Mouse (Mus musculus): Measurements from ENCODE around the gene Lamtor5. TPM values are rescaled to one million over a fixed set of nuclear protein-coding genes. Genes with fewer than 3 reads are reported as not detected.

The Lamtor5 gene
- polyA plus RNA-seq, 1 experiment from 2014 or later: 206 TPM

GRCm38 (mm10) chr3:107249042-107249441 is 29.6 kb upstream of the Lamtor5 start:
- Histone ChIP-seq H3K27ac (ENCODE audit: low read depth, low read length) (no peak overlapping the region), H3K9ac (ENCODE audit: low read depth, low read length) (no peak overlapping the region), H3K27me3 (replicated peaks; ENCODE audit: control insufficient read depth, insufficient read depth, low read length) (no peaks in the 10 kb centered on the region), H3K4me1 (replicated peaks; ENCODE audit: control insufficient read depth, insufficient read depth, low read length) (no peaks in the 10 kb centered on the region), H3K4me2 (replicated peaks; ENCODE audit: low read depth) (no peak overlapping the region), H3K4me3 (ENCODE audit: low read depth, low read length) (no peak overlapping the region), H3K9me3 (ENCODE audit: control insufficient read depth) (no peaks in the 10 kb centered on the region), H3K36me3 (ENCODE audit: control insufficient read depth, insufficient read depth) (no peaks in the 10 kb centered on the region)
- WGBS: 39% methylated on average over 3 of the region's 3 CpGs
- 0 out of 2 replicates have a peak, but pooled peaks have one; percentile 54 for ATAC-seq
- no peak for TF ChIP-seq CTCF (IDR thresholded peaks at IDR 0.05; ENCODE audit: low read depth)

GRCm38 (mm10) chr3:107250320-107250719 is 28.3 kb upstream of the Lamtor5 start:
- H3K4me1 ChIP-seq (replicated peaks; ENCODE audit: control insufficient read depth, insufficient read depth, low read length): no peaks in the 10 kb centered on the region
- 10% methylated on average over 2 of the region's 2 CpGs for WGBS
- H3K9me3 ChIP-seq (ENCODE audit: control insufficient read depth): no peaks in the 10 kb centered on the region
- H3K36me3 ChIP-seq (ENCODE audit: control insufficient read depth, insufficient read depth): no peaks in the 10 kb centered on the region
- H3K9ac ChIP-seq (ENCODE audit: low read depth, low read length): no peak overlapping the region
- no peak overlapping the region for H3K4me2 ChIP-seq (replicated peaks; ENCODE audit: low read depth)
- no peak for ATAC-seq
- H3K4me3 ChIP-seq (ENCODE audit: low read depth, low read length): no peak overlapping the region
- no peak for TF ChIP-seq CTCF (IDR thresholded peaks at IDR 0.05; ENCODE audit: low read depth)
- H3K27ac ChIP-seq (ENCODE audit: low read depth, low read length): no peak overlapping the region
- H3K27me3 ChIP-seq (replicated peaks; ENCODE audit: control insufficient read depth, insufficient read depth, low read length): no peaks in the 10 kb centered on the region

- no peak overlapping the region for H3K27ac ChIP-seq (ENCODE audit: low read depth, low read length)
- 55% methylated on average over 4 of the region's 4 CpGs for WGBS
These were observed 26.6 kb upstream of the Lamtor5 start for GRCm38 (mm10) chr3:107252035-107252434.

GRCm38 (mm10) chr3:107253925-107254324 is 24.7 kb upstream of the Lamtor5 start:
- Histone ChIP-seq H3K27me3 (replicated peaks; ENCODE audit: control insufficient read depth, insufficient read depth, low read length) (no peaks in the 10 kb centered on the region), H3K9me3 (ENCODE audit: control insufficient read depth) (no peaks in the 10 kb centered on the region), H3K4me2 (replicated peaks; ENCODE audit: low read depth) (no peak overlapping the region), H3K4me3 (ENCODE audit: low read depth, low read length) (no peak overlapping the region), H3K4me1 (replicated peaks; ENCODE audit: control insufficient read depth, insufficient read depth, low read length) (no peaks in the 10 kb centered on the region), H3K27ac (ENCODE audit: low read depth, low read length) (no peak overlapping the region), H3K9ac (ENCODE audit: low read depth, low read length) (no peak overlapping the region), H3K36me3 (ENCODE audit: control insufficient read depth, insufficient read depth) (no peaks in the 10 kb centered on the region)
- TF ChIP-seq CTCF (IDR thresholded peaks at IDR 0.05; ENCODE audit: low read depth): no peak
- WGBS: 59% methylated on average over 5 of the region's 5 CpGs
- no peak for ATAC-seq

More at GRCm38 (mm10) chr3:107252035-107252434, 26.6 kb upstream of the Lamtor5 start:
- Histone ChIP-seq H3K9me3 (ENCODE audit: control insufficient read depth) (no peaks in the 10 kb centered on the region), H3K4me3 (ENCODE audit: low read depth, low read length) (no peak overlapping the region), H3K9ac (ENCODE audit: low read depth, low read length) (no peak overlapping the region), H3K27me3 (replicated peaks; ENCODE audit: control insufficient read depth, insufficient read depth, low read length) (no peaks in the 10 kb centered on the region), H3K4me1 (replicated peaks; ENCODE audit: control insufficient read depth, insufficient read depth, low read length) (no peaks in the 10 kb centered on the region), H3K36me3 (ENCODE audit: control insufficient read depth, insufficient read depth) (no peaks in the 10 kb centered on the region), H3K4me2 (replicated peaks; ENCODE audit: low read depth) (no peak overlapping the region)
- ATAC-seq: no peak
- no peak for TF ChIP-seq CTCF (IDR thresholded peaks at IDR 0.05; ENCODE audit: low read depth)

DNA sequence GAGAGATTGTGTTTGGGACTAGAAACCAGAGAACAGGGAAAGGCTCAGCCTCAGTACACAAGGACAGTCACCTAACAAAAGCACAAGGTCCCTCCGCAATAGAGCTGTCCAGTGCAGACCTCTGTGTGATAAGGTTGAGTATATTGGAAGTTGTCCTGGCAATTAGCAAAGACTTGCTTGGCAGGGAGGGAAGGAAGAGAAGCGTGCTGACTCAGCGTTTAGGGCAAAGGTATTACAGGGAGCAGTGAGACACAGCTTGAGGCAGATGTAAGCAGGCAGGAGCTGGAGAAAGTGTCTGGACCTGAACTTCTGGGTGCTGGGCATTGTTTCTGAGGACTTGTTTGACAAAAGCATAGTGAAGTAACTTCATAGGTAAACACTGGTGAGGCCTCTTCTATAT is 22.7 kb upstream of the Lamtor5 start:
- TF ChIP-seq CTCF (IDR thresholded peaks at IDR 0.05; ENCODE audit: low read depth): no peak
- no peak; the same call in 1 of the 2 replicates for ATAC-seq
- H3K9me3 ChIP-seq (ENCODE audit: control insufficient read depth): no peaks in the 10 kb centered on the region
- H3K4me3 ChIP-seq (ENCODE audit: low read depth, low read length): no peak overlapping the region
- no peak overlapping the region for H3K9ac ChIP-seq (ENCODE audit: low read depth, low read length)
- H3K27me3 ChIP-seq (replicated peaks; ENCODE audit: control insufficient read depth, insufficient read depth, low read length): no peaks in the 10 kb centered on the region
- 67% methylated on average over 3 of the region's 3 CpGs for WGBS
- no peak overlapping the region for H3K27ac ChIP-seq (ENCODE audit: low read depth, low read length)
- H3K36me3 ChIP-seq (ENCODE audit: control insufficient read depth, insufficient read depth): no peaks in the 10 kb centered on the region
- H3K4me2 ChIP-seq (replicated peaks; ENCODE audit: low read depth): no peak overlapping the region
- no peaks in the 10 kb centered on the region for H3K4me1 ChIP-seq (replicated peaks; ENCODE audit: control insufficient read depth, insufficient read depth, low read length)

DNA sequence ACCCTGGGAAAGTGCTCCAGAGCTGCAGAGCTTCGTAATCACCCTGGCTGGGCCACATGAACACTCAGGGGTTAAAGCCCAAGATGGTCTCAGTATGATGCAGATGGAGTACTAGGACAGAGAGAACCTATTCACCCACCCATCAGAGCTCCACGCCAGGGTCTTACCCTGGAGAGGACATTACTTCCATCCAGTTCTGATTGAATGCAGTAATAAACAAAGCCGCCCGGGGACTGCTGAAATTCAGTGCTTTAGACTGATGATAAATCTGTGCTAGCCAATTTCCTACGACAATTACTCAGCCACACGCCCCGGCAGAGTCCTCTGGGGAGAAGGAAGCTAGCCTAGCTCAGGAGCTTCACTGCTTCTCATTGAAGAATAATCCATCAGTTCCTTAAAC is 21.9 kb upstream of the Lamtor5 start:
- H3K27ac ChIP-seq (ENCODE audit: low read depth, low read length): no peak overlapping the region
- no peak for TF ChIP-seq CTCF (IDR thresholded peaks at IDR 0.05; ENCODE audit: low read depth)
- ATAC-seq: no peak
- H3K27me3 ChIP-seq (replicated peaks; ENCODE audit: control insufficient read depth, insufficient read depth, low read length): no peaks in the 10 kb centered on the region
- H3K36me3 ChIP-seq (ENCODE audit: control insufficient read depth, insufficient read depth): no peaks in the 10 kb centered on the region
- H3K4me2 ChIP-seq (replicated peaks; ENCODE audit: low read depth): no peak overlapping the region
- H3K9ac ChIP-seq (ENCODE audit: low read depth, low read length): no peak overlapping the region
- H3K4me3 ChIP-seq (ENCODE audit: low read depth, low read length): no peak overlapping the region
- WGBS: 67% methylated on average over 7 of the region's 7 CpGs
- no peaks in the 10 kb centered on the region for H3K9me3 ChIP-seq (ENCODE audit: control insufficient read depth)
- no peaks in the 10 kb centered on the region for H3K4me1 ChIP-seq (replicated peaks; ENCODE audit: control insufficient read depth, insufficient read depth, low read length)

DNA sequence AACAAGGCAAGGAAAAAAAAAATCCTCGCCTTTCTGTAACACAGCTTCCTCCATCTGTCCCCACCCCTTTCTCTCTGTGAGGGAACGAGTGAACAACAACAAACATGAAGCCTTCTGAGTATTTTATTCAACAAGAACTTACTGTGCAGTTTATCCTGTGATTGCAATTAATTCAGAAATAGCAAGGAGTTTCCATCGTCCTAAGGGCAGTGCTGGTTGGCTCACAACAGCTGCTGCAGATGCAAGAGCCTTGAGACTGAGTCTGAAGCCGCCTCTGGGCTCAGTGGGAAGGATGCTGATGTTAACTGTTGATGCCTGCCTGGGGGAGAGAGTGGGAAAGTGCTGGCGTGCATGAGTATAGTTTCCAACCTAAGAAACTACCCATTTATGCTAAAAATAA is 20.7 kb upstream of the Lamtor5 start:
- Histone ChIP-seq H3K27ac (ENCODE audit: low read depth, low read length) (no peak overlapping the region), H3K4me2 (replicated peaks; ENCODE audit: low read depth) (no peak overlapping the region), H3K9me3 (ENCODE audit: control insufficient read depth) (no peaks in the 10 kb centered on the region), H3K4me1 (replicated peaks; ENCODE audit: control insufficient read depth, insufficient read depth, low read length) (no peaks in the 10 kb centered on the region), H3K27me3 (replicated peaks; ENCODE audit: control insufficient read depth, insufficient read depth, low read length) (no peaks in the 10 kb centered on the region), H3K36me3 (ENCODE audit: control insufficient read depth, insufficient read depth) (no peaks in the 10 kb centered on the region), H3K9ac (ENCODE audit: low read depth, low read length) (no peak overlapping the region), H3K4me3 (ENCODE audit: low read depth, low read length) (no peak overlapping the region)
- no peak for ATAC-seq
- 64% methylated on average over 5 of the region's 5 CpGs for WGBS
- no peak for TF ChIP-seq CTCF (IDR thresholded peaks at IDR 0.05; ENCODE audit: low read depth)
